Mouse (Mus musculus) erythroblast, embryonic 14.5 days (primary cell): ENCODE results near the gene St3gal3.

Experiments used
- GATA1 ChIP-seq: IDR thresholded peaks from 2 replicates; pipeline ENCODE4 v1.6.1; 2012; ENCODE audit warnings: low read length, inconsistent platforms, mixed read lengths
- TAL1 ChIP-seq: IDR thresholded peaks from 3 replicates; pipeline ENCODE4 v1.6.1; 2012; ENCODE audit warnings: low read length, inconsistent platforms, mixed read lengths

DNA sequence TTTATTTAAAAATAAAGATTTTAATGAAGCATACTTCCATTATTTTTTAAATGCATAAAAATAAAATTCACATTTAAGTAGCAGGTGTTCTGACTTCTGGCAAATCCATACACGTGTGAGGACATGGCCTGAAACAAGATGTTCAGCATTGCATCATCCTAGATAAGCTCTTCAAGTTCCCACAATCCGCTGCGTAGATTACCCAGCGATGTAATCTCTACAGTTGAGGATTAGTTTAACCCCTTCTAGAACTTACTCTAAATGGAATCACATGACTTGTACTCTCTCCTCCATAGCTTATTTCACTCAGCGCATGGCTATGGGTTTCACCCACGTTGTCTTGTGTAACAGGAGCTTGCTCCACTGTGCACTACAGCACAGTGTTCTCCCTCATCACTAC lies 33.2 kb downstream of the St3gal3 start:
- TF ChIP-seq TAL1 (no peak), GATA1 (no peak)
